Mouse (Mus musculus) forebrain, embryonic 16.5 days (tissue): ENCODE measurements around the gene Bnc2. TPM values are rescaled to one million over a fixed set of nuclear protein-coding genes. Genes with fewer than 3 reads are reported as not detected.

Experiments
- ATAC-seq: fragments of 200-750 bp; cut with Nextera tagmentation; 2 replicates; pipeline ENCODE4 v1.8.0; 2017; ENCODE audit warnings: mild to moderate bottlenecking, moderate library complexity
- H3K27ac ChIP-seq: fragments of 300-500 bp; sonication (generic); 2 replicates; pipeline ENCODE4 v1.5.1; 2014; ENCODE audit warnings: low read length, control low read depth
- H3K27me3 ChIP-seq: fragments of 300-500 bp; sonication (generic); replicated peaks from 2 replicates; pipeline ENCODE4 v1.6.1; 2014; ENCODE audit warnings: low read length; ENCODE audit not compliant: control insufficient read depth, insufficient read depth
- H3K36me3 ChIP-seq: fragments of 300-500 bp; sonication (generic); 2 replicates; pipeline ENCODE4 v1.6.1; 2014; ENCODE audit not compliant: control insufficient read depth, insufficient read depth
- H3K4me1 ChIP-seq: fragments of 300-500 bp; sonication (generic); replicated peaks from 2 replicates; pipeline ENCODE4 v1.6.1; 2014; ENCODE audit warnings: low read length; ENCODE audit not compliant: control insufficient read depth, insufficient read depth
- H3K4me2 ChIP-seq: fragments of 300-500 bp; sonication (generic); 2 replicates; pipeline ENCODE4 v1.6.1; 2014; ENCODE audit warnings: mild to moderate bottlenecking, low read length, control low read depth
- H3K4me3 ChIP-seq: fragments of 300-500 bp; sonication (generic); replicated peaks from 2 replicates; pipeline ENCODE4 v1.5.1; 2014; ENCODE audit warnings: mild to moderate bottlenecking, low read length, control low read depth
- H3K9ac ChIP-seq: fragments of 300-500 bp; sonication (generic); replicated peaks from 2 replicates; pipeline ENCODE4 v1.6.1; 2014; ENCODE audit warnings: low read depth, low read length, control low read depth
- H3K9me3 ChIP-seq: fragments of 300-500 bp; sonication (generic); 2 replicates; pipeline ENCODE4 v1.6.1; 2016; ENCODE audit warnings: low read length; ENCODE audit not compliant: control insufficient read depth
- WGBS: fragments of 180-500 bp; shearing (Covaris S2); extraction: QIAGEN DNeasy Blood & Tissue Kit; methylation state at CpG from one replicate; pipeline ENCODE4 v1.1.7; 2014; 5-methylcytosine and 5-hydroxymethylcytosine counted together
- polyA plus RNA-seq: library from polyadenylated mRNA; unstranded; fragments of >200 nt; fragmentation: Nextera tagmentation; extraction: Ambion mirVana; gene quantifications from 2 replicates; pipeline ENCODE4 v1.2.1, GENCODE M21; 2015

Gene Bnc2
- polyA plus RNA-seq, 1 experiment from 2014 or later = 2.5 TPM

DNA sequence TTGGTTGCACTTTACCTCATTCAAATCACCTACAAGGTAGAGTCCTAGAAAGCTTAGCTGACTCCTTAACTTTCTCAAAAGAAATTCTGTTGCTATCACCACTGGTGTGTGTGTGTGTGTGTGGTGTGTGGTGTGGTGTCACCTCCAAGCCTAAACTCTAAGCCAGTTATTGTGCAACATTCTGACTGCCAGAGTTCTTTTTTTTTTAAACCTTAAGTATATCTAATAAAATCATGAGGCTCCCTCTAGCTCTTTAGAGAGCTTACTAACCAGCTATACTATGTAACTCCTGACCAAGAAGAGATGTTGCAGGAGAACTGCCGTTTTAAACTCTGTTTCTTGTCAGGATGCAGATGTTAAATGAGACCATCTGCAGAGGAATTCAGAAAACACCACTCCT is 4.1 kb downstream of the Bnc2 start:
- 55% methylated on average over 1 of the region's 1 CpGs for WGBS
- Histone ChIP-seq H3K9me3 (no peaks in the 10 kb centered on the region), H3K27me3 (peaks cover 55% of the 10 kb centered on the region), H3K27ac (no peak overlapping the region), H3K9ac (no peak overlapping the region), H3K4me2 (no peak overlapping the region), H3K4me1 (peaks cover 20% of the 10 kb centered on the region), H3K4me3 (no peak overlapping the region), H3K36me3 (no peaks in the 10 kb centered on the region)
- ATAC-seq = no peak

DNA sequence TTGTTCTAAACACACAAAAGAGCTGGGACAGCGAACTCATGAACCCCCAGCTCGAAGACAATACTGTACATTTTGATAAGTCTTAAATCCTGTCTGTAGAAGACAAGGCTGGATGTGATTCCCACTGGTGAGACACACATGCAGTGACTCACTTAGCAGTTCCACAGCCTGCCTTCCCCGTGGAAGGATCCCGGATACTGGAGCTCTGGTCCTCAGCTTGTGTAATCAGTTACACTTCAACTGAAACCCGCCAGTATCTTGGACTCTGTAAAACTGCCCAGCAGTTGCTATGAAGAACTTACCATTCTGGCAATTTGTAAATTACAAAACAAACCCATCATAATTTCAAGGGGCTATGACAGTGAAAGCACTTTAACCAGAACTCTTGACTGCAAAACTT is 5.4 kb downstream of the Bnc2 start:
- Histone ChIP-seq H3K4me2 (no peak overlapping the region), H3K27ac (no peak overlapping the region), H3K4me1 (peaks cover 8% of the 10 kb centered on the region), H3K9ac (no peak overlapping the region), H3K9me3 (no peaks in the 10 kb centered on the region), H3K4me3 (no peak overlapping the region), H3K36me3 (no peaks in the 10 kb centered on the region), H3K27me3 (peaks cover 45% of the 10 kb centered on the region)
- ATAC-seq = no peak
- 58% methylated on average over 5 of the region's 5 CpGs for WGBS

DNA sequence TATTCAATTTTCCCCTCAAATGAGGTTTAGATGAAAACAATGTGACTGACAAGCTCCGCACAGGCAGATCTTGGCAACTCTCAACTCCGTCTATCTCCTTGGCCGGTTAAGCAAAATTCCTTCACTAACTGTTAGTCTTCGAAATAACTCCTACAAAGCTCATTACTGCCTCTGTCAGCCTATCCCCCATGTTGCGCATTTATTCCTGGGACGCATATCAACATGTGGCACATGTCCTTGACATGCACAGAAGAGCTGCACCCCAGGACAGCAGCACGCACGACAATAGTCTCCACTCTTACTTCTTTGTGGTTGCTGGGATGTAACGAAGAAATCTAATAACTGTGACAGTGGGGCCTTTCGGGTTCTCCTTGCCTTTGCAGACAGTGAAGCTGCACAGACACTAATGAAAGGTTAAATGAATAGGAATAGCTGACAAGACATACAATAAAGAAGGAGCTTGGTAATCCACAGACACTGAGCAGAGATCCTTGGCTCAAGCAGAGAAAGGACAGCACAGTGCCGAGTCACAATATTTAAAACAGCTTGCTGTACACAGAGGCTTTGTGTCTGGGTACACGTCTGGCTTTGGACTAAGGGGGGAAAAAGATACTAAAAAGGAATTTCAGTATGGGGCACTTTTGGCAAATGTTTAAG is 6.0 kb downstream of the Bnc2 start:
- Histone ChIP-seq H3K36me3 (no peaks in the 10 kb centered on the region), H3K27me3 (peaks cover 41% of the 10 kb centered on the region), H3K4me1 (peaks cover 2% of the 10 kb centered on the region), H3K4me2 (no peak overlapping the region), H3K9ac (no peak overlapping the region), H3K27ac (no peak overlapping the region), H3K9me3 (no peaks in the 10 kb centered on the region), H3K4me3 (no peak overlapping the region)
- WGBS = 22% methylated on average over 12 of the region's 12 CpGs
- ATAC-seq = no peak

DNA sequence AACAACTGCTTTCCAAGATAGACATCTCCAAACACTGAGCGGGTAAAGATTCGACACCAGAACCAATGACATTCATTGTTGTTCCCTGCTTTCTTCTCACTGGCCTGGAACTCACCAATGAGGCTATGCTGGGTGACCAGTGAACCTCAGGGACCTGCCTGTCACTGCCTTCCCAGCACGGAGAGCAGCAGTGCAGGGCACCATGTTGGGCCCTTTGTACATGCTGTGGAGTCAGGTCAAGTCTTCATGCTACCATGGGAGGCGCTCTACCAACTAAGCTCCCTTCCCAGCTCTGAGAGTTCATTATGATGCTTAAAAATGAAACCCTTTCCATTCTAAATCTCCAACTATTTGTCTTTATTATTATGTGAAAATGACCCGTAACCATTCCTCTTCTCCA is 6.8 kb downstream of the Bnc2 start:
- no peak overlapping the region for H3K4me3 ChIP-seq
- peaks cover 33% of the 10 kb centered on the region for H3K27me3 ChIP-seq
- no peak overlapping the region for H3K27ac ChIP-seq
- 83% methylated on average over 5 of the region's 5 CpGs for WGBS
- no peak overlapping the region for H3K9ac ChIP-seq
- H3K9me3 ChIP-seq = no peaks in the 10 kb centered on the region
- no peak for ATAC-seq
- H3K4me1 ChIP-seq = no peaks in the 10 kb centered on the region; the same call in 1 of the 2 replicates
- H3K4me2 ChIP-seq = no peak overlapping the region
- H3K36me3 ChIP-seq = no peaks in the 10 kb centered on the region

DNA sequence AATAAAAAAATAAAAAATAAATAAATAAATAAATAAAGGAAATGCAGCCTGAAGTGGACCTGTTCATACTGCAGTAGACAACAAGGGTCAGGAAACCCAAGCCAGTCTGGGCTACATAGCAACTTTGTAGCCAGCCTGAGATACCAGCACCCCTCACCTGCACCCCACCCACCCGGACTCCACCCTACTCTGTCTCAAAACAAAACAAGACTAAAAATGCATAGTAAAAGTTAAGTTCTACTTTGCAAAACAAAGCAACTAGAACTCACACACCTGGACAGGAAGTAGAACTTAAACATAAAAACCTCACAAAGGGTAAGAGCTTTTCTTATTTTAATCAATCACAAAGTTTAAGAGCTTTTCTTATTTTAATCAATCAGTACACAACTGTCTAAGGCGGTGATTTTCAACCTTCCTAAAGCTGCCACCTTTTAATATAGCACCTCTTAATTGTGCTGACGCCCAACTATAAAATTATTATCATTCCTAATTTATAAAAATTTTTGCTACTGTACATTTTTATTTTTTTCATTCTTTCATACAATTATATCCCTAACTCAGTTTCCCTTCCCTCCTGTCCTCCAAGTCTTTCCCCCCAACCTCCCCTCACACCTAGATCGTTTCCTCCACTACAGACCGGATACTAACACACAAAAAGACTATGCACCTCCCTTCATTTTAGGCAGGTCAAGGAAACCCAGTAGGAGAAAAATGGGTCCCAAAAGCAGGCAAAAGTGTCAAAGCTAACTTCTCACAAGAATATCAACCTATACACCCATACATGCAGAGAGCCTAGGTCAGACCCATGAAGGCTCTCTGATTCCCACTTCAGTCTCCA is 12.6 kb downstream of the Bnc2 start:
- Histone ChIP-seq H3K4me1 (no peaks in the 10 kb centered on the region), H3K9ac (no peak overlapping the region), H3K4me3 (no peak overlapping the region), H3K27ac (no peak overlapping the region), H3K27me3 (no peaks in the 10 kb centered on the region), H3K9me3 (no peaks in the 10 kb centered on the region), H3K36me3 (no peaks in the 10 kb centered on the region), H3K4me2 (no peak overlapping the region)
- 88% methylated on average over 5 of the region's 5 CpGs for WGBS
- ATAC-seq = no peak

DNA sequence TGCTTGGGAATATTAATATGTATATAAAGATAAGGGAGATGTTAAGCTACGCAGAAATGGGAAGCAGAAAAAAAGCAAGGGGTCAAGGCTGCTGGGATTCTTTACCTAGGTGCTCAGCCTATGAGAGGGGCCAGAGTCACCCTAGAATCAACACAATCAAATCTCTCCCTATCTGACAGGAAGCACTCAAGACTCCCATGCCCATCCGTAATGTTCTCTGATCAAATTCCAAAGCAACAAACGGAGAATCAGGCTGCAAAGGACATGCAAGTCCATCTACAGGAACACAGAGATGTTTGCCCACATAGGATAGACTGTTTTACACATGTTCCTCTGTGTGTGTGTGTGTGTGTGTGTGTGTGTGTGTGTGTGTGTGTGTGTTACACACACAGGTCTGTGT is 13.7 kb downstream of the Bnc2 start:
- no peak overlapping the region for H3K4me3 ChIP-seq
- H3K27me3 ChIP-seq = no peaks in the 10 kb centered on the region
- H3K4me1 ChIP-seq = no peaks in the 10 kb centered on the region
- no peak for ATAC-seq
- H3K9ac ChIP-seq = no peak overlapping the region
- 90% methylated on average over 3 of the region's 3 CpGs for WGBS
- no peaks in the 10 kb centered on the region for H3K9me3 ChIP-seq
- H3K4me2 ChIP-seq = no peak overlapping the region
- no peak overlapping the region for H3K27ac ChIP-seq
- no peaks in the 10 kb centered on the region for H3K36me3 ChIP-seq

DNA sequence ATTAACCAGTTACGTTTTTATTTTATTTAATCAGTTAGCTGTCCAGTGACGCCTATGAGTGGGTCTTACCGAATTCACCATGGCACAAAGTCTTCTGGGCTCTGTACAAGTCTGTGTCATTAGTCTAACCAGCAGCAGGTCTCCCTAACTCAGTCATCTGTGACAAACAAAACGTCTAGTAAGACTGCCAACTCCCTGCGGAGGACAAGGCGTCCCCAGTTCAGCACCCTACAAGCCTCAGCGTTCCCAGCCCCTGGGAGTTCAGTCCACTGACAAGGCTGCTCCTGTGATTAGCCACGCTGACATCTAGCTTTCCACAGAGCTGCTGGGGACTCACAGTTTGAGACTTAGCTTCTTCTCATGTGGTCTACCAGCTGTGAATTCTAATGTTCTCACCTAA is 23.3 kb downstream of the Bnc2 start:
- no peak overlapping the region for H3K4me3 ChIP-seq
- no peak for ATAC-seq
- no peaks in the 10 kb centered on the region for H3K4me1 ChIP-seq
- 56% methylated on average over 8 of the region's 8 CpGs for WGBS
- no peak overlapping the region for H3K9ac ChIP-seq
- no peaks in the 10 kb centered on the region for H3K9me3 ChIP-seq
- H3K27ac ChIP-seq = no peak overlapping the region
- no peaks in the 10 kb centered on the region for H3K27me3 ChIP-seq
- no peak overlapping the region for H3K4me2 ChIP-seq
- H3K36me3 ChIP-seq = no peaks in the 10 kb centered on the region

DNA sequence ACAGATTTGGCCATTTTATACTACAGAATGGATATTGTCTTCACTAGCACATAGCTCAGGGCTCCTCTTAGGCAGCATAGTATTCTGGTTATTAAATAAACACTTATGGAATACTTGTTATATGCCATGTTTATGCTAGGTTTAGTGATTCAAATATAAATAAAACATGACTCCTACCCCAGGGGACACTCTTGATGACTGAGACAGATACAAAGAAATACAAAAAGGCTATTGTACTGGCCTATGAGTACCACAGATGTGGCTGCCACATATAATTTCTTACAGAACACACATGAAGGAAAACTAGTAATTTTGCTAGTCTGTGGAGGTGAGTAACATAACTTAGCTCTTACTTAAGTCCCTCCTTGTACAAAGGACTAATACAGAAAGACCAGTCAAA is 28.5 kb downstream of the Bnc2 start:
- H3K4me2 ChIP-seq = no peak overlapping the region
- no peaks in the 10 kb centered on the region for H3K27me3 ChIP-seq
- H3K9me3 ChIP-seq = no peaks in the 10 kb centered on the region
- no peaks in the 10 kb centered on the region for H3K4me1 ChIP-seq
- no peak overlapping the region for H3K9ac ChIP-seq
- no peaks in the 10 kb centered on the region for H3K36me3 ChIP-seq
- no peak overlapping the region for H3K4me3 ChIP-seq
- no peak overlapping the region for H3K27ac ChIP-seq
- ATAC-seq = no peak

DNA sequence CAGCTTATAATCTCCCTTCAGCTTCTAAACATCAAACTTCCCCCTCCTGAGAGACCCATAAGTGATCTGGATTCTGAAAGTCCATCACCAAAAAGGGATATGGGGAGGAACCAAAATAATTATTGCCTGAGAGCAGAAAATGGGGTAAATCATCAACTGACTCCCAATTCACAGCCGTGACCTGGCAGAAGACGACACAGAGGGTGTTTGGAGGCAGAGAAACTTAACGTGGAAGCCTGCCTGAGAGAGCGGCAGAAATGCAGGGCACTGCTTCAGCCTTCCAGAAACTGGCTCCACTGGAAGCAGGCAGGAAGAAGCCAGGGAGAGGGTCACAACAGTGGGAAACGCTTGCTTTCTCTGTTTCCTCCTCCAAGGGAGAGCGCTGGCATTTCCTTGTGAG is 35.9 kb downstream of the Bnc2 start:
- H3K9ac ChIP-seq = no peak overlapping the region
- peaks cover 6% of the 10 kb centered on the region for H3K4me1 ChIP-seq
- no peaks in the 10 kb centered on the region for H3K36me3 ChIP-seq
- 72% methylated on average over 6 of the region's 6 CpGs for WGBS
- no peak overlapping the region for H3K4me2 ChIP-seq
- H3K9me3 ChIP-seq = no peaks in the 10 kb centered on the region
- no peaks in the 10 kb centered on the region for H3K27me3 ChIP-seq
- no peak for ATAC-seq
- H3K4me3 ChIP-seq = no peak overlapping the region
- no peak overlapping the region for H3K27ac ChIP-seq
